Mouse (Mus musculus) lung, embryonic 14.5 days (tissue): ENCODE results near the gene Hcn1. TPM values are rescaled to one million over a fixed set of nuclear protein-coding genes. Genes with fewer than 3 reads are reported as not detected.

Source experiments
- ATAC-seq: fragments of 200-750 bp; cut with Nextera tagmentation; 2 replicates; pipeline ENCODE4 v1.8.0; 2017; ENCODE audit warnings: mild to moderate bottlenecking, moderate TSS enrichment, moderate library complexity; ENCODE audit not compliant: insufficient read depth
- DNase-seq: peaks from one replicate; pipeline ENCODE4 v3.0.0-alpha.2; 2015
- H3K27ac ChIP-seq: fragments of 300-500 bp; sonication (generic); 2 replicates; pipeline ENCODE4 v1.5.1; 2014; ENCODE audit warnings: low read depth, mild to moderate bottlenecking, moderate library complexity
- H3K27me3 ChIP-seq: fragments of 300-500 bp; sonication (generic); 2 replicates; pipeline ENCODE4 v1.6.1; 2014; ENCODE audit warnings: low read length, control low read depth; ENCODE audit not compliant: insufficient read depth
- H3K36me3 ChIP-seq: fragments of 300-500 bp; sonication (generic); 2 replicates; pipeline ENCODE4 v1.6.1; 2014; ENCODE audit warnings: control low read depth; ENCODE audit not compliant: insufficient read depth
- H3K4me1 ChIP-seq: fragments of 300-500 bp; sonication (generic); 2 replicates; pipeline ENCODE4 v1.6.1; 2014; ENCODE audit warnings: antibody characterized with exemption, control low read depth; ENCODE audit not compliant: insufficient read depth
- H3K4me2 ChIP-seq: fragments of 300-500 bp; sonication (generic); 2 replicates; pipeline ENCODE4 v1.6.1; 2014; ENCODE audit warnings: mild to moderate bottlenecking
- H3K4me3 ChIP-seq: fragments of 300-500 bp; sonication (generic); 2 replicates; pipeline ENCODE4 v1.5.1; 2014; ENCODE audit warnings: low read depth, low read length
- H3K9ac ChIP-seq: fragments of 300-500 bp; sonication (generic); 2 replicates; pipeline ENCODE4 v1.6.1; 2014
- H3K9me3 ChIP-seq: fragments of 300-500 bp; sonication (generic); 2 replicates; pipeline ENCODE4 v1.6.1; 2016; ENCODE audit warnings: low read depth, low read length, control low read depth
- CTCF ChIP-seq: IDR thresholded peaks from 2 replicates; pipeline ENCODE4 v1.5.1; 2016; ENCODE audit warnings: antibody characterized with exemption, low read depth
- WGBS: fragments of 180-500 bp; shearing (Covaris S2); extraction: QIAGEN DNeasy Blood & Tissue Kit; methylation state at CpG from one replicate; pipeline ENCODE4 v1.1.7; 2014; 5-methylcytosine and 5-hydroxymethylcytosine counted together
- polyA plus RNA-seq: library from polyadenylated mRNA; unstranded; fragments of >200 nt; fragmentation: Nextera tagmentation; extraction: Ambion mirVana; gene quantifications from 2 replicates; pipeline ENCODE4 v1.2.1, GENCODE M21; 2014

Hcn1 gene
- polyA plus RNA-seq, 1 experiment from 2014 or later = 0.36 TPM

GRCm38 (mm10) chr13:117929734-117930133 is 327.6 kb downstream of the Hcn1 start:
- no peak for TF ChIP-seq CTCF

DNA sequence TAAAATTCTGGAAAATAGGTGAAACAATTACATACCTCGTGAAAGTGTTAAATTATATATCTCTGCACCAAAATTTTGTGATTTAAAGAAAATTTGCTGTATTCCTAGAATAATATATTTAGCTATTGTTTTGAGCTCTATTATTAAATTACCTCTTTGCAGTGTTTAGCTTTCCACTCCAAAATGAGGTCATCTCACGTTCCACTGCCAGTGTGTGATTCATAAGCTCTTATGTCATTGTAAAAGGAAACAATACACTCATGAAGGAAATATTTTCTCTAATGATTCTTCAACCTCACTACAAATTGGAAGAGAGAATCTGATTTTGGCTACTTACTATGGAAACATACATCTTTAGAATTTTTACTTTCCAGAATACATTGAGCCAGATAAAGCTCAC is 329.6 kb downstream of the Hcn1 start:
- 57% methylated on average over 2 of the region's 2 CpGs for WGBS
- H3K27ac ChIP-seq = no peak overlapping the region
- H3K4me2 ChIP-seq = no peak overlapping the region
- ATAC-seq (no peak), DNase-seq (no peak)
- no peaks in the 10 kb centered on the region for H3K36me3 ChIP-seq
- H3K9me3 ChIP-seq = no peaks in the 10 kb centered on the region
- H3K9ac ChIP-seq = no peak overlapping the region
- H3K4me3 ChIP-seq = no peak overlapping the region
- H3K27me3 ChIP-seq = no peaks in the 10 kb centered on the region
- H3K4me1 ChIP-seq = no peaks in the 10 kb centered on the region
- TF ChIP-seq CTCF = no peak

More at GRCm38 (mm10) chr13:117929734-117930133, 327.6 kb downstream of the Hcn1 start:
- no peak for ATAC-seq
- H3K36me3 ChIP-seq = no peaks in the 10 kb centered on the region
- H3K27ac ChIP-seq = no peak overlapping the region
- no peak overlapping the region for H3K9ac ChIP-seq
- no peak overlapping the region for H3K4me2 ChIP-seq
- H3K4me1 ChIP-seq = no peaks in the 10 kb centered on the region
- 60% methylated on average over 4 of the region's 4 CpGs for WGBS
- no peaks in the 10 kb centered on the region for H3K27me3 ChIP-seq
- DNase-seq = no peak
- H3K9me3 ChIP-seq = no peaks in the 10 kb centered on the region
- no peak overlapping the region for H3K4me3 ChIP-seq

- WGBS = 82% methylated on average over 1 of the region's 1 CpGs
- no peak for ATAC-seq
- no peak overlapping the region for H3K9ac ChIP-seq
Measured at GRCm38 (mm10) chr13:117938761-117939160, 336.6 kb downstream of the Hcn1 start.

GRCm38 (mm10) chr13:117940536-117941280 is 338.6 kb downstream of the Hcn1 start:
- ATAC-seq (no peak), DNase-seq (no peak)
- Histone ChIP-seq H3K4me3 (no peak overlapping the region), H3K4me2 (no peak overlapping the region), H3K9ac (no peak overlapping the region), H3K27me3 (no peaks in the 10 kb centered on the region), H3K36me3 (no peaks in the 10 kb centered on the region), H3K27ac (no peak overlapping the region), H3K4me1 (no peaks in the 10 kb centered on the region), H3K9me3 (no peaks in the 10 kb centered on the region)
- 87% methylated on average over 8 of the region's 8 CpGs for WGBS
- no peak for TF ChIP-seq CTCF

More at GRCm38 (mm10) chr13:117938761-117939160, 336.6 kb downstream of the Hcn1 start:
- H3K27ac ChIP-seq = no peak overlapping the region
- no peak for TF ChIP-seq CTCF
- no peak overlapping the region for H3K4me2 ChIP-seq
- H3K4me3 ChIP-seq = no peak overlapping the region
- H3K36me3 ChIP-seq = no peaks in the 10 kb centered on the region
- no peak for DNase-seq
- no peaks in the 10 kb centered on the region for H3K9me3 ChIP-seq
- no peaks in the 10 kb centered on the region for H3K4me1 ChIP-seq
- H3K27me3 ChIP-seq = no peaks in the 10 kb centered on the region

- Histone ChIP-seq H3K4me3 (no peak overlapping the region), H3K4me2 (no peak overlapping the region), H3K27ac (no peak overlapping the region), H3K36me3 (no peaks in the 10 kb centered on the region), H3K9ac (no peak overlapping the region), H3K9me3 (no peaks in the 10 kb centered on the region), H3K27me3 (no peaks in the 10 kb centered on the region), H3K4me1 (no peaks in the 10 kb centered on the region)
- peak; percentile 37 for DNase-seq
- ATAC-seq = no peak
- 50% methylated on average over 3 of the region's 3 CpGs for WGBS
- TF ChIP-seq CTCF = no peak
Measured at GRCm38 (mm10) chr13:117946843-117947242, 344.7 kb downstream of the Hcn1 start.

DNA sequence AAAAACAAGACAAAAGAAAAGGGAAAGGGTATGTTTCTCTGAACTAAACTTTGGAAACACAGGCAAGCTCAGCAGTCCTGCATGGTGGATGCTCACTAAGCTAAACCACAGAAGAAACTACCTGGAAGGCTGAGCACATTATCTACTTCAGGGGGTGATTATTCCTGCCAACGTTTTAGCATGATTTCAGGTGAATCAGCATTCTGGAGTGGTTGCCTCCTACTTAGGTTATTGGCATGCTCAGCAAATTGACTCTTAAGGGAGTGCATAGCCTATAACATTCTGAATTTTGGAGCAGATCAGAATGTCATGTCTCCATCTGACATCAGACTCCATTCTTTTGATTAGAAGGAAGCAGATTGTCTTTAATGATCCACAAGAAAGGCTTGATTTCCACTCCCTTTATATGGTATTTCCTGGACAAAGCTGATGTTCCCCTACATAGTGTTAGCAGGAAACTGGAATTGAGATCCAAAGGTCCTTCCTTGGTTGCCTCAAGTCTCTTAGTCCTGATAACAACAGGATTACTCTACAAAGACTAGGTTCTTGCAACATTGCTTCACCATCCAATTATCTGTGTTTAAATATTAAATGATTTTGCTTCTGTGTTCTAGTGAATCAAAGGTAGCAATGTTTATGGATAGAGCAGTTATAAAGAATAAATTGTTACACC is 345.7 kb downstream of the Hcn1 start:
- no peak overlapping the region for H3K27ac ChIP-seq
- no peak overlapping the region for H3K4me3 ChIP-seq
- no peak for TF ChIP-seq CTCF
- no peaks in the 10 kb centered on the region for H3K27me3 ChIP-seq
- no peaks in the 10 kb centered on the region for H3K9me3 ChIP-seq
- no peak overlapping the region for H3K4me2 ChIP-seq
- no peaks in the 10 kb centered on the region for H3K4me1 ChIP-seq
- H3K9ac ChIP-seq = no peak overlapping the region
- ATAC-seq (no peak), DNase-seq (no peak)
- no peaks in the 10 kb centered on the region for H3K36me3 ChIP-seq
- 65% methylated on average over 1 of the region's 1 CpGs for WGBS
